Mouse (Mus musculus) erythroblast, embryonic 14.5 days (primary cell): ENCODE data around the gene Sema4a. TPM values are rescaled to one million over a fixed set of nuclear protein-coding genes. Genes with fewer than 3 reads are reported as not detected.

Source experiments
- H3K27me3 ChIP-seq: 2 replicates; pipeline ENCODE4 v1.6.1; 2012; ENCODE audit warnings: inconsistent platforms; ENCODE audit not compliant: control insufficient read depth
- H3K36me3 ChIP-seq: 2 replicates; pipeline ENCODE4 v1.6.1; 2012; ENCODE audit warnings: mild to moderate bottlenecking, inconsistent platforms; ENCODE audit not compliant: control insufficient read depth
- H3K4me1 ChIP-seq: 2 replicates; pipeline ENCODE4 v1.6.1; 2012; ENCODE audit warnings: inconsistent platforms; ENCODE audit not compliant: control insufficient read depth
- H3K4me3 ChIP-seq: replicated peaks from 2 replicates; pipeline ENCODE3; 2012; ENCODE audit warnings: moderate library complexity, mild to moderate bottlenecking, inconsistent platforms
- H3K9me3 ChIP-seq: 2 replicates; pipeline ENCODE4 v1.6.1; 2012; ENCODE audit warnings: low read length, inconsistent platforms, mixed read lengths; ENCODE audit not compliant: control insufficient read depth
- GATA1 ChIP-seq: IDR thresholded peaks from 2 replicates; pipeline ENCODE4 v1.6.1; 2012; ENCODE audit warnings: low read length, inconsistent platforms, mixed read lengths
- TAL1 ChIP-seq: IDR thresholded peaks from 3 replicates; pipeline ENCODE4 v1.6.1; 2012; ENCODE audit warnings: low read length, inconsistent platforms, mixed read lengths
- polyA plus RNA-seq: library from polyadenylated mRNA; stranded (reverse); fragments of >175 nt; gene quantifications from 2 replicates; pipeline ENCODE4 v1.2.3, GENCODE M21; 2012

The Sema4a gene
- 0.11 and 0.12 TPM in 2 replicates for polyA plus RNA-seq

- Histone ChIP-seq H3K4me1 (no peaks in the 10 kb centered on the region), H3K9me3 (no peaks in the 10 kb centered on the region), H3K27me3 (peaks cover 56% of the 10 kb centered on the region), H3K36me3 (no peaks in the 10 kb centered on the region), H3K4me3 (no peak within 1 kb of the TSS)
- TF ChIP-seq GATA1 (no peak), TAL1 (no peak)
These were observed at the start of gene Sema4a for GRCm38 (mm10) chr3:88460983-88461696. Sema4a (minus strand) TSS chr3:88461182.

- no peaks in the 10 kb centered on the region for H3K9me3 ChIP-seq
- peaks cover 58% of the 10 kb centered on the region for H3K4me1 ChIP-seq
- H3K27me3 ChIP-seq: peaks cover 24% of the 10 kb centered on the region
- H3K36me3 ChIP-seq: no peaks in the 10 kb centered on the region
- peak within 1 kb of the TSS; percentile 61 for H3K4me3 ChIP-seq
- TF ChIP-seq TAL1 (no peak), GATA1 (no peak)
These were observed 48.9 kb upstream of the Sema4a start, which contains the start of gene Lmna for GRCm38 (mm10) chr3:88509692-88510420. Lmna (minus strand) TSS chr3:88509956.

GRCm38 (mm10) chr3:88509250-88509649 lies 48.3 kb upstream of the Sema4a start:
- Histone ChIP-seq H3K36me3 (no peaks in the 10 kb centered on the region), H3K4me3 (peak overlapping the region; percentile 61), H3K27me3 (peaks cover 19% of the 10 kb centered on the region), H3K9me3 (no peaks in the 10 kb centered on the region), H3K4me1 (peaks cover 58% of the 10 kb centered on the region)
- TF ChIP-seq GATA1: no peak
- TF ChIP-seq TAL1: no peak

GRCm38 (mm10) chr3:88505765-88506164 lies 44.8 kb upstream of the Sema4a start:
- Histone ChIP-seq H3K4me3 (no peak overlapping the region), H3K4me1 (peaks cover 74% of the 10 kb centered on the region), H3K36me3 (peaks cover 12% of the 10 kb centered on the region), H3K27me3 (no peaks in the 10 kb centered on the region), H3K9me3 (no peaks in the 10 kb centered on the region)
- TF ChIP-seq GATA1 (no peak), TAL1 (no peak)

- H3K27me3 ChIP-seq: no peaks in the 10 kb centered on the region
- no peak overlapping the region for H3K4me3 ChIP-seq
- peaks cover 18% of the 10 kb centered on the region for H3K36me3 ChIP-seq
- TF ChIP-seq TAL1: no peak
- TF ChIP-seq GATA1: no peak
- no peaks in the 10 kb centered on the region for H3K9me3 ChIP-seq
- peaks cover 74% of the 10 kb centered on the region for H3K4me1 ChIP-seq
These were observed 44.1 kb upstream of the Sema4a start for GRCm38 (mm10) chr3:88505081-88505480.

GRCm38 (mm10) chr3:88503881-88504746 lies 43.1 kb upstream of the Sema4a start:
- TF ChIP-seq GATA1 (no peak), TAL1 (no peak)
- Histone ChIP-seq H3K9me3 (no peaks in the 10 kb centered on the region), H3K36me3 (peaks cover 28% of the 10 kb centered on the region), H3K27me3 (no peaks in the 10 kb centered on the region), H3K4me1 (peaks cover 73% of the 10 kb centered on the region), H3K4me3 (no peak overlapping the region)

- Histone ChIP-seq H3K36me3 (peaks cover 34% of the 10 kb centered on the region), H3K9me3 (no peaks in the 10 kb centered on the region), H3K4me1 (peaks cover 75% of the 10 kb centered on the region), H3K4me3 (peak overlapping the region; percentile 83), H3K27me3 (no peaks in the 10 kb centered on the region)
- TF ChIP-seq GATA1 (no peak), TAL1 (no peak)
These were observed 42.5 kb upstream of the Sema4a start for GRCm38 (mm10) chr3:88503505-88503863.

- no peak for TF ChIP-seq GATA1
- TF ChIP-seq TAL1: no peak
- peaks cover 76% of the 10 kb centered on the region for H3K4me1 ChIP-seq
- no peaks in the 10 kb centered on the region for H3K9me3 ChIP-seq
- H3K36me3 ChIP-seq: peaks cover 41% of the 10 kb centered on the region
- H3K4me3 ChIP-seq: peak overlapping the region; percentile 83
- no peaks in the 10 kb centered on the region for H3K27me3 ChIP-seq
These were observed 41.9 kb upstream of the Sema4a start for GRCm38 (mm10) chr3:88502641-88503504.
